Mouse (Mus musculus) T-cell, adult 2 months (primary cell): ENCODE measurements around the gene Il13.
A peak's percentile ranks its signal among the peaks of the same experiment; 100 is the strongest.

Experiments
- DNase-seq: peaks from one replicate; pipeline ENCODE4 v3.0.0; 2022; ENCODE audit warnings: low spot score

The Il13 gene

DNA sequence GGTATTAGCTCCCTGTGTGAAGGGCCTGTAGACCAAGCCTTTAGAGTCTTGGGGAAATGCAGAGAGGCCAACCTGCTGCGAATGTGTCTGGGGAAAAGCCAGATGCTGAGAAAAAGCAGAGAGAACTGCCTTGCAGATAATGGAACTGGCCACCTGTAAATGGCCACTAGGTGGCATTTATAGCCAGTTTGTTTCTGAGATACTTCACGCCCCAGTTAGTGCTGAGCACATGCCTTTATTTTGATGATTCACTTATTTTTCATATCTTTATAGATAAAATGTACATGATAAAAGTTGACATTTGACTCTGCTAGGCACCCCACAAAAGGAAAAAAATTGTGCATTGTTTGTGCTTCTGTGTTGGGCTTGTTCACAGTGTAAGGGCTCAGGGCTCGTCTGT, 49.7 kb downstream of the Il13 start:
- peak; percentile 7 for DNase-seq

DNA sequence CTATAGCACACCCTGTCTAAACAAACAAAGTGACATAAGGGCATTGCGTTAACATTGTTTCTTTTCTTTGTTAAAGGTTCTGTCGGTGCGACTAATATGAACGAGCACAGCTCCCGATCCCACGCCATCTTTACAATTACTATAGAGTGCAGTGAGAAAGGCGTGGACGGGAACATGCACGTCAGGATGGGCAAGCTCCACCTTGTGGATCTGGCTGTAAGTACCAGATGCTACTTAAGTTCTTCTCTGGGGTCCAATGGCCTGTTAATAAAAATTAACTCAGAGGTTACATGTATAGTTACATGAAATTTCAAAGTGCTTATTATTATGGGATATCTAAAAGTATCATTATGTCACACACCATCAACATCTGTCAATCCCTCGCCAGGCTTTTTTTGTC, 51.4 kb downstream of the Il13 start:
- DNase-seq = no peak
